Mouse (Mus musculus) C2C12 (cell line): Measurements from ENCODE around the gene Sdccag8.

Experiments
- CEBPB ChIP-seq: IDR thresholded peaks from one replicate; pipeline ENCODE4 v1.6.1; 2011; ENCODE audit warnings: low read depth, mild to moderate bottlenecking, control low read depth, moderate library complexity
- CTCF ChIP-seq: IDR thresholded peaks from one replicate; pipeline ENCODE4 v1.5.1; 2011; ENCODE audit not compliant: control insufficient read depth, insufficient read depth, insufficient read length
- FOSL1 ChIP-seq: IDR thresholded peaks from one replicate; pipeline ENCODE4 v1.8.0; 2011; ENCODE audit warnings: mild to moderate bottlenecking, low read length; ENCODE audit not compliant: poor library complexity, insufficient read depth, severe bottlenecking
- MAX ChIP-seq: IDR thresholded peaks from one replicate; pipeline ENCODE4 v1.6.1; 2011; ENCODE audit warnings: mild to moderate bottlenecking, control low read depth
- MYOD1 ChIP-seq: IDR thresholded peaks from one replicate; pipeline ENCODE4 v1.6.1; 2011; ENCODE audit warnings: low read depth; ENCODE audit not compliant: control insufficient read depth, insufficient read length
- MYOG ChIP-seq: IDR thresholded peaks from one replicate; pipeline ENCODE4 v1.6.1; 2011; ENCODE audit not compliant: control insufficient read depth, insufficient read length; ENCODE audit errors: extremely low read depth
- USF1 ChIP-seq: IDR thresholded peaks from one replicate; pipeline ENCODE4 v1.6.1; 2011; ENCODE audit warnings: low read depth, mild to moderate bottlenecking, control low read depth, moderate library complexity

GRCm38 (mm10) chr1:176994087-176994486, 179.6 kb downstream of the Sdccag8 start:
- no peak for TF ChIP-seq CTCF
- no peak for TF ChIP-seq USF1
- TF ChIP-seq MYOG, result no peak
- no peak for TF ChIP-seq MAX
- TF ChIP-seq MYOD1, result no peak
- no peak for TF ChIP-seq CEBPB
- no peak for TF ChIP-seq FOSL1
